Mouse (Mus musculus) lung, embryonic 14.5 days (tissue): ENCODE results near the gene Gm43064. TPM values are rescaled to one million over a fixed set of nuclear protein-coding genes. Genes with fewer than 3 reads are reported as not detected.
"Not testable (repeated sequence)": the region's sequence is repeated elsewhere in the genome, so short reads cannot be mapped to it uniquely, and the experiment has no call there.

Experiments used
- ATAC-seq: fragments of 200-750 bp; cut with Nextera tagmentation; 2 replicates; pipeline ENCODE4 v1.8.0; 2017; ENCODE audit warnings: mild to moderate bottlenecking, moderate TSS enrichment, moderate library complexity; ENCODE audit not compliant: insufficient read depth
- DNase-seq: peaks from one replicate; pipeline ENCODE4 v3.0.0-alpha.2; 2015
- H3K27ac ChIP-seq: fragments of 300-500 bp; sonication (generic); 2 replicates; pipeline ENCODE4 v1.5.1; 2014; ENCODE audit warnings: low read depth, mild to moderate bottlenecking, moderate library complexity
- H3K27me3 ChIP-seq: fragments of 300-500 bp; sonication (generic); 2 replicates; pipeline ENCODE4 v1.6.1; 2014; ENCODE audit warnings: low read length, control low read depth; ENCODE audit not compliant: insufficient read depth
- H3K36me3 ChIP-seq: fragments of 300-500 bp; sonication (generic); 2 replicates; pipeline ENCODE4 v1.6.1; 2014; ENCODE audit warnings: control low read depth; ENCODE audit not compliant: insufficient read depth
- H3K4me1 ChIP-seq: fragments of 300-500 bp; sonication (generic); 2 replicates; pipeline ENCODE4 v1.6.1; 2014; ENCODE audit warnings: antibody characterized with exemption, control low read depth; ENCODE audit not compliant: insufficient read depth
- H3K4me2 ChIP-seq: fragments of 300-500 bp; sonication (generic); 2 replicates; pipeline ENCODE4 v1.6.1; 2014; ENCODE audit warnings: mild to moderate bottlenecking
- H3K4me3 ChIP-seq: fragments of 300-500 bp; sonication (generic); 2 replicates; pipeline ENCODE4 v1.5.1; 2014; ENCODE audit warnings: low read depth, low read length
- H3K9ac ChIP-seq: fragments of 300-500 bp; sonication (generic); 2 replicates; pipeline ENCODE4 v1.6.1; 2014
- H3K9me3 ChIP-seq: fragments of 300-500 bp; sonication (generic); 2 replicates; pipeline ENCODE4 v1.6.1; 2016; ENCODE audit warnings: low read depth, low read length, control low read depth
- CTCF ChIP-seq: IDR thresholded peaks from 2 replicates; pipeline ENCODE4 v1.5.1; 2016; ENCODE audit warnings: antibody characterized with exemption, low read depth
- WGBS: fragments of 180-500 bp; shearing (Covaris S2); extraction: QIAGEN DNeasy Blood & Tissue Kit; methylation state at CpG from one replicate; pipeline ENCODE4 v1.1.7; 2014; 5-methylcytosine and 5-hydroxymethylcytosine counted together
- polyA plus RNA-seq: library from polyadenylated mRNA; unstranded; fragments of >200 nt; fragmentation: Nextera tagmentation; extraction: Ambion mirVana; gene quantifications from 2 replicates; pipeline ENCODE4 v1.2.1, GENCODE M21; 2014

Gene Gm43064
- polyA plus RNA-seq, 1 experiment from 2014 or later = 0.21 TPM

GRCm38 (mm10) chr3:103839711-103840110 is 30.3 kb downstream of the Gm43064 start:
- DNase-seq (no peak), ATAC-seq (no peak)
- H3K4me1 ChIP-seq = no peaks in the 10 kb centered on the region
- no peaks in the 10 kb centered on the region for H3K27me3 ChIP-seq
- no peaks in the 10 kb centered on the region for H3K9me3 ChIP-seq
- TF ChIP-seq CTCF = no peak
- H3K27ac ChIP-seq = no peak overlapping the region
- H3K9ac ChIP-seq = no peak overlapping the region
- H3K4me2 ChIP-seq = no peak overlapping the region
- H3K4me3 ChIP-seq = no peak overlapping the region
- H3K36me3 ChIP-seq = no peaks in the 10 kb centered on the region
- 89% methylated on average over 6 of the region's 6 CpGs for WGBS

GRCm38 (mm10) chr3:103840195-103840594 is 30.8 kb downstream of the Gm43064 start:
- not testable (repeated sequence) for H3K9me3 ChIP-seq, H3K4me1 ChIP-seq, H3K36me3 ChIP-seq, DNase-seq, H3K9ac ChIP-seq, H3K27ac ChIP-seq, H3K4me2 ChIP-seq, ATAC-seq, H3K27me3 ChIP-seq, H3K4me3 ChIP-seq
- 87% methylated on average over 3 of the region's 3 CpGs for WGBS

- H3K9ac ChIP-seq, H3K27me3 ChIP-seq, DNase-seq, H3K4me1 ChIP-seq, H3K4me3 ChIP-seq, H3K27ac ChIP-seq, H3K4me2 ChIP-seq, H3K36me3 ChIP-seq, ATAC-seq, H3K9me3 ChIP-seq: not testable (repeated sequence)
- WGBS = 92% methylated on average over 7 of the region's 7 CpGs
Observed at GRCm38 (mm10) chr3:103840946-103841345, 31.6 kb downstream of the Gm43064 start.

GRCm38 (mm10) chr3:103850644-103851363 is 41.4 kb downstream of the Gm43064 start:
- 71% methylated on average over 9 of the region's 9 CpGs for WGBS
- no peak for TF ChIP-seq CTCF

GRCm38 (mm10) chr3:103851481-103851880 is 42.1 kb downstream of the Gm43064 start:
- H3K27ac ChIP-seq = no peak overlapping the region
- H3K36me3 ChIP-seq = no peaks in the 10 kb centered on the region
- H3K4me1 ChIP-seq = no peaks in the 10 kb centered on the region
- ATAC-seq = no peak
- TF ChIP-seq CTCF = no peak
- no peak overlapping the region for H3K4me3 ChIP-seq
- H3K9me3 ChIP-seq = no peaks in the 10 kb centered on the region
- DNase-seq = no peak
- no peak overlapping the region for H3K9ac ChIP-seq
- H3K4me2 ChIP-seq = no peak overlapping the region
- no peaks in the 10 kb centered on the region for H3K27me3 ChIP-seq
- WGBS = 86% methylated on average over 6 of the region's 6 CpGs

More at GRCm38 (mm10) chr3:103850644-103851363, 41.4 kb downstream of the Gm43064 start:
- no peak for ATAC-seq
- H3K36me3 ChIP-seq = no peaks in the 10 kb centered on the region
- no peak overlapping the region for H3K9ac ChIP-seq
- H3K4me3 ChIP-seq = no peak overlapping the region
- H3K9me3 ChIP-seq = no peaks in the 10 kb centered on the region
- no peak overlapping the region for H3K4me2 ChIP-seq
- H3K27ac ChIP-seq = no peak overlapping the region
- H3K27me3 ChIP-seq = no peaks in the 10 kb centered on the region
- no peaks in the 10 kb centered on the region for H3K4me1 ChIP-seq
- DNase-seq = no peak

- no peak for TF ChIP-seq CTCF
- no peak for ATAC-seq
- no peak overlapping the region for H3K4me3 ChIP-seq
- DNase-seq = no peak
- WGBS = 82% methylated on average over 8 of the region's 8 CpGs
- H3K4me2 ChIP-seq = no peak overlapping the region
- H3K27me3 ChIP-seq = no peaks in the 10 kb centered on the region
- H3K9ac ChIP-seq = no peak overlapping the region
- H3K4me1 ChIP-seq = no peaks in the 10 kb centered on the region
- no peaks in the 10 kb centered on the region for H3K36me3 ChIP-seq
- H3K27ac ChIP-seq = no peak overlapping the region
- no peaks in the 10 kb centered on the region for H3K9me3 ChIP-seq
Observed at GRCm38 (mm10) chr3:103851882-103852281, 42.5 kb downstream of the Gm43064 start.

GRCm38 (mm10) chr3:103852565-103853299 is 43.4 kb downstream of the Gm43064 start:
- TF ChIP-seq CTCF = peak; percentile 49
- Histone ChIP-seq H3K9ac (no peak overlapping the region), H3K27ac (no peak overlapping the region), H3K27me3 (no peaks in the 10 kb centered on the region), H3K4me1 (no peaks in the 10 kb centered on the region), H3K36me3 (no peaks in the 10 kb centered on the region), H3K9me3 (no peaks in the 10 kb centered on the region), H3K4me2 (no peak overlapping the region), H3K4me3 (no peak overlapping the region)
- ATAC-seq (no peak), DNase-seq (peak; percentile 59)
- WGBS = 66% methylated on average over 3 of the region's 3 CpGs
